Mouse (Mus musculus): ENCODE measurements around the gene Gm45623.

Gm45623 gene

DNA sequence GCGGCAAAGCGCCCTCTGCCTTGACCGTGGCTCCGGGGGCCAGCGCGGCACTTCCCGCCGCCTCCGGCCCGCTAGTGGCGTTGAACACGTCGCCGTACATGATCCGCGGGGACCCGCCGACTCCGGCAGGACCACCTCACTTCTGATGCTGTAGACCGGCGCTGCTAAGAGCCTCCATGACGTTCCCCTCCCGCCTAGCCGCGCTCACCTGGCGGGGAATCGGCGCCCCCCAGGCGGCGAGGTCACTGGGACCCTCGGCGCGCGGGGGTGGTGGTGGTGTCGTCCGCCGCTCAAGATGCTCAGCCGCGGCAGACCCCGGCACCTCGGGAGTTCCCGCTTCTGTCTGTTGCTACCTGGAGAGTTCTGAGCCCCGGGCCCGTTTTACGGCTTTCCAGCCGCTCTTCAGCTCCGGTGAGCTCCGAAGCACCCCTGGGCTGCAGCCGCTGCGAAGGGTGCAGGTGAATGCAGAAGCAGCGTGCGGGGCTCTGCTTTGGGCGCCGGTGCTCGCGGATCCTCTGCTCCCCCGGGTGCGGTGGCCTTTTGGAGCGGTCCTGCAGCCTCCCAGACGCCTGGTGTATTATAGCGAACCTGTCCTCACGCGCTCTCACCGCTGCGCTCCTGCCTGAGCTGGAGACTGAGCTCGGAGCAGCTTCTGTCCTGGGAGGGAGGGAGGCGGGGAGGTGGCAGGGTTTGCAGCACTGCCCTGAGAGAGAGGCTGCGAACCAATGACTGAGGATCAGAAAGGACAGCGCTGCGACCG, at the start of gene Gm45623:
Gene Gm45623 (minus strand): TSS at position 636 of the 760 bp plus-strand sequence.
- in situ Hi-C loops (cut with MboI, MseI), result loop anchor here (5.0 kb wide), 2 partner anchors 66 to 281 kb away; no protein-coding TSS in a partner anchor

DNA sequence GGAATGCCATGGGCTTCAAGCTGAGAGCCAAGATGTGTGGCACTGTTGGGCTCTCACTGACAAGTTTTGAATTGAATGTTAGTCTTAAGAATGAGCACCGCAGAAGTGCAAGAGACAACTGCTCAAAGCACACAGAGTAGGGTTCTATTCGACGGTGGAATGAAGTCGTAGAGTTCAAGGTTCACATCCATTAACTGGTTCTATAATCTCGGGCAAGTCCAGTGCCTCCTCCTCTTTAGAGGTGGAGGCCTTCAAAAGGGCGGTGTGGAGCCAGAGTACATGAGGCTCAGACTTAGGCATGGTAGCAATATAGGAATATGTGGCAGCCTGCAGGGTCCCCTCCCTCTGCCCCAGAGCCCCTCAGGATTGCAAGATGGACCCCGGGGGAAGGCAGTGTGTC, 43.8 kb upstream of the Gm45623 start:
- in situ Hi-C loops (cut with MboI, MseI), result no loop called here

- in situ Hi-C loops (cut with MboI, MseI), result no loop called here
Observed at GRCm38 (mm10) chr13:56795501-56795900, 41.9 kb upstream of the Gm45623 start.

GRCm38 (mm10) chr13:56794441-56794840, 40.8 kb upstream of the Gm45623 start:
- in situ Hi-C loops (cut with MboI, MseI), result no loop called here

GRCm38 (mm10) chr13:56792844-56793243, 39.2 kb upstream of the Gm45623 start:
- in situ Hi-C loops (cut with MboI, MseI), result no loop called here

DNA sequence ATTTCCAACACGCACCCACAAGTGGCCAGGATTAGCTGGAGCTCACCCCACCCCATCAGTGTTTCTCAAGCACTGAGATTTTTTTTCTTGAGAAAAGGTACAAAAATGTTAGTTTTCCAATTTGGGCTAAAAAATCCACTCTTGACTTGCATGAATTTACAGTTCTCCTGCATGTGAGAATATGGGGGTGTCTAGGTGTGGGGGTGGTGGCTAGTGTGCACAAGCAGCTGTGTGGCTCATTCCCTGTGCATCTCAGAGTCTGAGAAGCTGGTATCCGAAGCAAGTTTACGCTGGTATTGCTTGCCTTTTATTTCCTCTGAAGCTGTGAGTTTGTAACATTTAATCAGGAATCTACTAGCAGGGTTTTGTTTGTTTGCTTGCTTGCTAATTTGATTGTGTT, 37.1 kb upstream of the Gm45623 start:
- in situ Hi-C loops (cut with MboI, MseI), result no loop called here

- in situ Hi-C loops (cut with MboI, MseI), result no loop called here
Observed at GRCm38 (mm10) chr13:56782621-56783020, 29.0 kb upstream of the Gm45623 start.

DNA sequence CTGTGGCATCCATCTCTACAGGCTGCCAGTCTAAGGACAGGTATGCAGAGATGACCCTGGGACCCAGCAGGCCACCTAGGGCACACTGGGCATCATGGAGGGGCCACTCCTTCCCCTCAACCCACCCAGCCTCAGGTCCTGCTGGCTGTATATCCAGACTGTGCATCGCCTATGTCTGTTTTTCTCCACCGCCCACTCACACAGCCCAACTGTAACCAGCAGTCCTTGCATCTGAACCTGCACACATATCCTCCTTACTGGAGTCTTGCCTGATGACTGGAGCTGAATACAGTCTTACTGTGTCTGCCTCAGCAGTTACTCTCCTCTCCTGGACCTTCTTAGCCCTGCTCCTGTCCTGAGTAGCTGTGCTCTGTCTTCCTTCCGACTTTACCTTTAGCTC, 28.1 kb upstream of the Gm45623 start:
- in situ Hi-C loops (cut with MboI, MseI), result no loop called here

DNA sequence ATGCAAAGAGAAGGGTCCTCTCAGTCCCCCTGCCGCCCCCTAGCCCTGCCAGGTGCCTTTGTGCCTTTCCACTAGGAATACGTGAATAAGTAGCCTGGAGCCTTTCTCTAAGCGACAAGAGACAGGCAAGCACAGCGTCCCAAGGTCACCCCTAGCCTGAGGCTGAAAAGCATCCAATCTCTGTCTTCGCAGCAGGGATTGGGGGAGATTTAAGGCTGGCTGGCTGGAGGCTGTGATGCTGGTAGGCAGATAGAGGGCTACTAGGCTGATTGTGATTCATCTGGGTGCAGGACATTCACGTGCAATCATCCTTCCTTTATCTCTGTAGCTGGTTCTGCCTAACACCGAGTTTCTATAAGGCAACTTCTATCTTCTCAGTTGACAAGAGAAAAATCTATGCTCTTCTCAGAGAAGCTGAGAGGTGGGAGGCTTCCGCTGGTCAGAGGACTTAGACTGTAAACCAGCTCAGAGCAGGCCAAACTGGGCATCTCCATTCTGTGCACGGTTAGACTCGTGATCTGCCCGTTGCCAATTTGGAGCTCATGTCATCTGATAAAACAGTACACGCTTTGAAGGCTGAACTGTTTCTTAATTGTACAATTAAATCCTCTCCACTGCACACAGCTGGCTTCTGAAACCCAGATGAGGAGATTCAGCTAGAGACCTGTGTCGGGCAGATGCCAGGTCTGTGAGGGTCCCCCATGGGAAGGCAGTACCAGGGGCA, 27.3 kb upstream of the Gm45623 start:
- in situ Hi-C loops (cut with MboI, MseI), result no loop called here

GRCm38 (mm10) chr13:56774304-56774703, 20.7 kb upstream of the Gm45623 start:
- in situ Hi-C loops (cut with MboI, MseI), result no loop called here

DNA sequence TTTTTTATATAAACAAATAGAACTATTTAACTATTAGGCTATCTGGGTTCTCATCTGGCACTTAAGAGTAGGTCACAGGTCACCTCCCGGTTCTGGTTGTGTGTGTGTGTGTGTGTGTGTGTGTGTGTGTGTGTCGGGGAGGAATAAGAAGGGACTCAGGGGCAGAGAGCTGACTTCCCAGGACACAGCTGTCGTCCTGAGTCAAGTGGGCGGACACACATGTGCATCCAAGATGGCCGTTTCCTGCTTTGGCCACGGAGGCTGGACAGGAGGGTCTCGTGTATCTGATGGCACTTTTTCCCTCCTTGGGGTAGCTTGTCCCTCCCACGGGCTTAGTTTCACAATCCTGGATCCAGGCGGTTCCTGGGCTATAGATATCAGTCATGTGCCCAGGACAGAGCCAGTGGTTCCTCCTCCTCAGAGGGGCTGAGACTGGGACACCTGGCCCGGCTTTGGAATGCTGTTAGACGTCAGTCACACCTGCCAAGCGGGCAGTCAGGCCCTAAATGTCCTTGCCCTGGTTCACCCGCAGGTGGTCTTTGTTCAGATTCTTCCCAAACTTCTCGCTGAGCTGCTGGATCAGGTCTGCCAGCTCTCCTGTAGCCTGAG, 19.7 kb upstream of the Gm45623 start:
- in situ Hi-C loops (cut with MboI, MseI), result no loop called here

- in situ Hi-C loops (cut with MboI, MseI), result no loop called here
Observed at GRCm38 (mm10) chr13:56772592-56772991, 19.0 kb upstream of the Gm45623 start.

DNA sequence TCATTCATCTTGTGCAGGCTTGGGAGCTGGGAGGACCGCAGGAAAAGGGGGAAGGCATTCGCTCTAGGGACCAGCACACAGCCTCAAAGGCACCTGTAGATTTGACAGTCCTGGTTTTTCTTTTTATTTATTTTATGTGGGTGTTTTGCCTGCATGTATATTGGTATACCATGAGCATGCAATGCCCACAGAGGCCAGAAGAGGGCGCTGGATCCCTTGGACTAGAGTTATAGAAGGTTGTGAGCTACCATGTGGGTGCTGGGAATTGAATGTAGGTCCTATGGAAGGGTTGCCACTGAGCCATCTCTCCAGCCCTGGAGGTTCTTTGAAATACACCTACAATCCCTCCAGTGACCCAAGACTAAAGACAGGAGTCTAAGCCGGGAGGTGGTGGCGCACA, 17.2 kb upstream of the Gm45623 start:
- in situ Hi-C loops (cut with MboI, MseI), result no loop called here

DNA sequence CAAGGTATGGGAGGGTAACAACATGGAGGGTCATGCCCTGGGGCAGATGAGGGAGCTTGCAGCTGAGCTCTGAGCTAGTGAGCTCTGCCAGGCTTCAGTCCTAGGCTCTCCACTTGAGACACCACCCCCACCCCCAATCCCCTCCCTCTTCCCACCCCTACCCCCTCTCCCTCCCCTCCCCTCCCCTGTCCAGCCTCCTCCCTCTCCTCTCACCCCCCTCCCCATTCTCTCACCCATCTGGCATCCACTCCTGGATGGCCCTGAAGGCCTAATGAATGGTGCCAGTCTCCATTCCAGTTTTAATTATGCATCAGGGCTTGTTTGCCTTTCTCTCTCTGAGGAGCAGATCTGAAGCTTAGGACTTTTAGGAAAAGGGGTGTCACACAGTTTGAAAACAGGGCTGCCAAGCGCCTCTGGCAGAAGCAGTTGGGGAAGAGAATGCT, 16.5 kb upstream of the Gm45623 start:
- in situ Hi-C loops (cut with MboI, MseI), result no loop called here

GRCm38 (mm10) chr13:56769431-56769830, 15.8 kb upstream of the Gm45623 start:
- in situ Hi-C loops (cut with MboI, MseI), result no loop called here

- in situ Hi-C loops (cut with MboI, MseI), result no loop called here
Observed at GRCm38 (mm10) chr13:56766211-56766610, 12.6 kb upstream of the Gm45623 start.

DNA sequence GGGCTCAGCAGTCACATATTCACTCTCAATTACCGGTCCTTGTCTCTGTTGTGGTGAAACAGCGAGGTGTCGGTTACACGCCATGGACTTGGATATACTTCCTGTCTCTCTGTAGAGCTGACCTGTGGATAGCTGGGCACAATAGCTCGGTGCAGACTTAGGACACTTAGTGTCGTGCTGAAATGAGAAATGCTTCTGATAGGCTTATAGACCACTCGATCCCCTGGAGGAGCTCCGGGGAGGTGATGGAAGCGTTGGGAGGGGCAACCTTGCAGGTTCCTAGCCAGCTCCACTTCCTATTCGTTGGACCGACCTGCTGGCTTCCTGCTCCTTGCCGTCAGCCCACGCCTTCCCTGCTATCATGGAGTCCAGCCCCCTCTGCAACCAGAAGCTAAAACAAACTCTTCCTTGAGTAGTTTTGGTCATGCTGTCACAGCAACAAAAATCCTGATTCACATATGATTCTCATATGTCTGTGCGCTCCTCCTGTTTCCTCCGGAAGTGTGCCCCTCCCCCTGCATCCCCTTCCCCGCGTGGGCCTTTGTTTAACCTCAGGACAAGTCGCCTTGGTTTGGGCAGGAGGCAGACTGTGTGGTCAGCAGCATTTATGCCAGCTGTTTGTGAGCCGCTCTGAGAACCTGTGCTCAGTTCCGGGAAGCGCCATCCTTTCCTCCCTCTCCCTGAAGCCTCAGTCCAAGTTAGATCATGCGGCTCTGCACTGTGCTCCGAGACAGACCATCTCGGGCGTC, 11.8 kb upstream of the Gm45623 start:
- in situ Hi-C loops (cut with MboI, MseI), result no loop called here

DNA sequence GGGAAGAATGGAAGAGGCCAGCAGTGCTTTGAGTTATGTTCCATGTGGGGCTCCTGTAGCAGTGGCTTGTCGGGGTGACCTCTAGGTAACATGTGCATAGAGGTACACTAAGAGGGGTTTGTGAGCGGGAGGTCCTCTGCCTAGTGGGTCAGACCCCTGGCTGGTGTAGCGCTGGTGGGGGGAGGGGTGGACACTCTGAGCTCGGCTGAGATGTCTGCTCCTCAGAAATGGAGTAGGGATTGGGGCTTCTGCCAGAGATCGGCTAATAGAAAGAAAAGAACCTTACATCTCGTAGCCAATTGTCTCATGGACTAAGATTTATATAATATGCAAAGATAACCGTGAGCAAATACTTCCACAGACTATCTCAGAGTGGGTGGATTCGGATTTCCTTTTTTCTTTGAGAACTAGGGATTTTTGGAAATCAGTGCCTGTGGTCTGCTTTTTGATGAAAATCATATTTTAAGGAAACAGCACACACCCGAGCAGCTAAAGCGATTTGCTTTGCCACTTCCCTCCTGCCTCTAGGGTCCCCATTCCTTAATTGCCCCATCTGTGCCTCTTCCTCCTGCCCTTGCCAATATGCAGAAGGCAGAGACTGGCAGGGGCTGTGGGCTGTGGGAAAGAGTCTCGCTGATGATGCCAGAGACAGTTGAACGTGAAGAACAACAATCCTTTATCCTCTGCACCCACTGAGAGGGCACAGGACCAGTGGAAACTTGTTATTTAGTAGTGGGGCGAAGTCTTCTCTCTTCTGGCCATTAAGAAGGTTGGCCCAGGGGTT, 9.0 kb upstream of the Gm45623 start:
- in situ Hi-C loops (cut with MboI, MseI), result no loop called here

DNA sequence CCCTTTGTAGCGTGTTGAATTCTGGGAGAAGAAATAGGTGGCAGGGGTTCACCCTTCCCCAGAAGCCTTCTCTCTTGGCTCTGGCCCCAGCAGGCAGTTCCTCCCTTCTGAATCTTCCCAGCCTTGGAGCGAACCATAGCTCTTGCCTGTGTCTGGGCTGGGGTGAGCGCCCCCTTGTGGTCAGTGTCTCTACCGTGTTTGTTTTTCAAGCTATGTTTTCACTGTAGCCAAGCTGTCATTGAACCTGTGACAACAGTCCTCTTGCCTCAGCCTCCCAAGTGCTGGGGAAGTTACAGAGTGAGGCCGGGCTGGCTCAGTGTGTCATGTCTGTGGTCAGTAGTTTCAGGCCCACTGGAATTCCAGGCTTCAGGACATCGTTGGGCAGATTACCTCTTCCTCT, 4.9 kb upstream of the Gm45623 start:
- in situ Hi-C loops (cut with MboI, MseI), result no loop called here

- in situ Hi-C loops (cut with MboI, MseI), result no loop called here
Observed at GRCm38 (mm10) chr13:56757201-56757600, 3.6 kb upstream of the Gm45623 start.

DNA sequence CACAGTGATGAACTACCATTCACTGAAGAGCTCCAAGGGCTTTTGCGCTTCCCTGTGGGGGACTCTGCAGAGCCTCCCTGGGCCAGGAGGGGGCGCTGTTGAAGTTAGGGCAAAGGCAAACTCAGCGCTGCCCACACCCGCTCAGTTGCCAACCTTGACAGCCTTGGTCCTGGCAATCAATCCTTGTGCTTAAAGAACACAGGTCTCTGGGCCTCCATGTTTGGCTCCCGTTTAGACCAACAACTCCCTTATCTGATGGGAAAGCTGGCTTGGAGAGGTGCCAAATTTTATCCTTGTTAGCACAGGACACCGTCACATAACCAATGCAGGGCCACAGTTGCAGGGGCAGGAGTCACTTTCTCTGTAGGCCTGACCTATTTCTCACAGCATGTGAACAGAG, 2.2 kb upstream of the Gm45623 start:
- in situ Hi-C loops (cut with MboI, MseI), result no loop called here

Data from regulatory T cell (primary cell).